Mouse (Mus musculus) thymus, adult 2 months (tissue): ENCODE data around the gene Pdcd4.

ENCODE experiments used
- CTCF ChIP-seq: fragments of 200-500 bp; IDR thresholded peaks from 2 replicates; pipeline ENCODE4 v1.5.1; 2012; ENCODE audit warnings: mild to moderate bottlenecking, control low read depth, low read length, moderate library complexity, borderline replicate concordance; ENCODE audit not compliant: control insufficient read depth, poor library complexity, insufficient read depth; ENCODE audit errors: extremely low read depth
- POLR2A ChIP-seq: fragments of 200-500 bp; IDR thresholded peaks from 2 replicates; pipeline ENCODE4 v1.6.1; 2012; ENCODE audit warnings: mild to moderate bottlenecking, low read length, control low read depth, moderate library complexity; ENCODE audit not compliant: control insufficient read depth, poor library complexity, insufficient read depth; ENCODE audit errors: extremely low read depth

GRCm38 (mm10) chr19:53906033-53906702 is 14.1 kb downstream of the Pdcd4 start:
- TF ChIP-seq POLR2A: no peak
- TF ChIP-seq CTCF: no peak
